In genomic region chr3:68608848-68609497, GRCm38 (mm10) we compare ENCODE assay signal across 8 mouse cellular contexts.
DNase-seq lines count a peak whose midpoint lies in the region; ATAC-seq and TF ChIP-seq lines count a peak whose summit lies in the region.
"Had no signal": no experiment of that assay in that cellular context is flagged by ENCODE, and none has a peak within 500 bp of the region (broad histone marks: within the 10 kb centered on the region; RNA-seq: fewer than 3 reads in every experiment).

No protein-coding gene starts in this region.

- peak overlapping the region; percentile 12; the same call in 1 of the 2 replicates for H3K4me2 ChIP-seq in heart, embryonic 14.5 days (ENCODE audit: low read length)
- no peak overlapping the region for H3K4me2 ChIP-seq in stomach, postnatal 0 days (replicated peaks; ENCODE audit: low read depth)
- H3K4me2 ChIP-seq: neural tube, embryonic 12.5 days had no signal

- H3K27ac ChIP-seq in heart, embryonic 14.5 days (replicated peaks in 1 of 2; ENCODE audit: control insufficient read depth in 1 of 2, insufficient read depth in 1 of 2, low read depth in 2 of 2, low read length in 2 of 2), result 0 out of 4 replicates have a peak overlapping the region, but pooled peaks of 1 of the 2 experiments have one; percentile 39
- no peak overlapping the region for H3K27ac ChIP-seq in stomach, postnatal 0 days (replicated peaks)
- H3K27ac ChIP-seq: neural tube, embryonic 12.5 days had no signal

- peak; percentile 78 for DNase-seq in left cerebral cortex, adult 11 months (ENCODE audit: low spot score)
- no peak for DNase-seq in left cerebral cortex, postnatal 4 days
- DNase-seq in cerebellum, adult 9-10 months, result peak; percentile 68
- DNase-seq in stomach, postnatal 0 days (ENCODE audit: low spot score), result no peak
- DNase-seq in urinary bladder, postnatal 25 days (ENCODE audit: low spot score), result no peak

- H3K9me3 ChIP-seq in heart, embryonic 14.5 days (ENCODE audit: control insufficient read depth, low read length), result no peaks in the 10 kb centered on the region
- no peaks in the 10 kb centered on the region for H3K9me3 ChIP-seq in stomach, postnatal 0 days (ENCODE audit: control insufficient read depth, low read length)
- H3K9me3 ChIP-seq: neural tube, embryonic 12.5 days had no signal

- no peak for TF ChIP-seq EP300 in stomach, postnatal 0 days (optimal IDR thresholded peaks at IDR 0.05)

- H3K36me3 ChIP-seq in heart, embryonic 14.5 days (ENCODE audit: control insufficient read depth, insufficient read depth, low read length), result peaks cover 5% of the 10 kb centered on the region; the same call in 1 of the 2 replicates
- H3K36me3 ChIP-seq in stomach, postnatal 0 days (ENCODE audit: control insufficient read depth, insufficient read depth, low read length), result no peaks in the 10 kb centered on the region

- H3K4me3 ChIP-seq in heart, embryonic 14.5 days (ENCODE audit: control insufficient read depth in 1 of 2, insufficient read depth in 1 of 2, low read depth in 1 of 2, low read length in 2 of 2), result no peak overlapping the region
- no peak overlapping the region for H3K4me3 ChIP-seq in stomach, postnatal 0 days (ENCODE audit: low read depth, low read length)
- H3K4me3 ChIP-seq: neural tube, embryonic 12.5 days had no signal

- TF ChIP-seq CTCF in stomach, postnatal 0 days (IDR thresholded peaks at IDR 0.05; ENCODE audit: low read depth), result no peak

- intact Hi-C loops in left cerebral cortex, postnatal 4 days (cut with DNase I), result no loop called here

- no peak overlapping the region for H3K9ac ChIP-seq in heart, embryonic 14.5 days (ENCODE audit: low read length)
- no peak overlapping the region for H3K9ac ChIP-seq in stomach, postnatal 0 days (ENCODE audit: low read length)
- H3K9ac ChIP-seq: neural tube, embryonic 12.5 days had no signal

- ATAC-seq in heart, embryonic 14.5 days (ENCODE audit: insufficient number of reproducible peaks, insufficient read depth, low FRiP score, low read depth), result no peak
- ATAC-seq in stomach, postnatal 0 days (ENCODE audit: low FRiP score, low TSS enrichment), result peak; percentile 40; the same call in 1 of the 2 replicates
- ATAC-seq in megakaryocyte, adult 5-6 weeks (ENCODE audit: poor library complexity, severe bottlenecking), result no peak

- H3K4me1 ChIP-seq in heart, embryonic 14.5 days (ENCODE audit: control insufficient read depth in 2 of 2, insufficient read depth in 2 of 2, low read length in 2 of 2), result peaks cover 10 to 14% of the 10 kb centered on the region in 2 experiments
- no peaks in the 10 kb centered on the region for H3K4me1 ChIP-seq in stomach, postnatal 0 days (replicated peaks; ENCODE audit: control insufficient read depth, insufficient read depth)

- 58% methylated on average over 19 of the region's 19 CpGs for WGBS in heart, embryonic 14.5 days
- WGBS in stomach, postnatal 0 days, result 69% methylated on average over 19 of the region's 19 CpGs

- H3K27me3 ChIP-seq in heart, embryonic 14.5 days (ENCODE audit: control insufficient read depth, insufficient read depth, low read length), result no peaks in the 10 kb centered on the region
- no peaks in the 10 kb centered on the region for H3K27me3 ChIP-seq in stomach, postnatal 0 days (ENCODE audit: control insufficient read depth, insufficient read depth, low read length)
- H3K27me3 ChIP-seq: neural tube, embryonic 12.5 days had no signal

Comparison
In these comparisons a context has a peak if more than half of its experiments do, and no peak if none do; other contexts are left out.
1. DNase-seq: peak in left cerebral cortex, adult 11 months (single experiment) and cerebellum, adult 9-10 months (single experiment); none in left cerebral cortex, postnatal 4 days (single experiment), stomach, postnatal 0 days (single experiment) and urinary bladder, postnatal 25 days (single experiment).